Mouse (Mus musculus) spleen, postnatal 36 days (tissue): ENCODE measurements around the gene Prl7b1.

Source experiments
- DNase-seq, 2 experiments: peaks; one replicate each; pipeline ENCODE4 v3.0.0; 2022; ENCODE audit warnings: low spot score in 2 of 2, mixed read lengths in 1 of 2

The Prl7b1 gene

DNA sequence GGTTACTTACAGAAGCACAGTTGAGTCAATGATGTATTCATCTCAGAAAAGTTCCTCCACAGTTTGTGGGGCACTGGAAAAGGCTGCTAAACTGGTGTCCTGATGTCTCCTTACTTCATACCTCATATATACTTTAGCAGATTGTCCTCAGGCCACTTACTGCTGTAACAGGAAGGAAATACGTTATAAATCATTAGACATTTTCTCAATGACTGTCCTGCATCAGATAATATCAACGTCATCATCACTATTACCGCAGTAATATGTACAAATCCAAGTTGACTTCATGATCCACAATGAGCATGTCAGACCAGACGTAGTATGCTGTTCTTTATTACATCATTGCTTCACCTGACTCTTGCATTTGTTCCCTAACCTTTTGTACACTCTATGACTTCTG lies at the start of gene Prl7b1:
Gene Prl7b1 (minus strand): TSS at position 101 of the 400 bp plus-strand sequence.
- DNase-seq, result no peak

DNA sequence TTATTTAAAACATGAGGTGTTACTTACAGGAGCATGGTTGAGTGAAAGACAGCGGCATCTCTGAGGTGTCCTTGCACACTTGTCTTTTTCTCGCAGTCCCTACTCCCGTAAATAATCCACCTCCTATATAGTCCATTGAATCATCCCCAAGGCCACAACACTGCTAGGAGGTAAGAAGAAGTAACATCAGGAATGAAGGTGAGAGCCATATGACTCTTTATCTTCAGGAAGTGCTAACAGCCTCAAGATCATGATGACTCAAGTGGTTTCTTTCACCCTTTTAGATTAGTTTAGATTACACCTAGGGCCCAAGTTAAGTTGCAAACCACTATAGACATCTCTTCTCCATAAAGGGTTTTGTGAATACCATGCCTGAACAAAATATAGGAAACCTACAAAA lies 32.0 kb upstream of the Prl7b1 start, which contains the start of gene Prl7a1:
Gene Prl7a1 (minus strand): TSS at position 101 of the 400 bp plus-strand sequence.
- DNase-seq, result no peak

DNA sequence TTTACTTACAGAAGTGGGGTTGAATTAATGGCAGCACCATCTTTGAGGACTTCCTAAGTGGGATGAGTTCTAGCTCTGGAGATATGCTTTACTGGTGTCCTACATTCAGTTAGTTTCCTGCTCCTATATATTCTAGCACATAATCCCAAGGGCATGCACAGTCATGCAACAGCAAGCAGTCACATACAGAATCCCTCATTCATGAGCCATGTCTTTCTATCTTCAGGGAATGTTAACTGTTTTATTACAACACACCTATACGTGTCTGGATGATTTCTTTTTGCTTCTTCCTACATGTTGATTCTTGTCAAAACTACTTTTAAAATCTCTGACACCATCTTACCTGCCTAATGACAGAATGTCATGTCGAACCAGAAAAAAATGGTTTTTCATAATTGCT lies 28.3 kb downstream of the Prl7b1 start, which contains the start of gene Prl8a1:
Gene Prl8a1 (minus strand): TSS at position 101 of the 400 bp plus-strand sequence.
- no peak for DNase-seq

DNA sequence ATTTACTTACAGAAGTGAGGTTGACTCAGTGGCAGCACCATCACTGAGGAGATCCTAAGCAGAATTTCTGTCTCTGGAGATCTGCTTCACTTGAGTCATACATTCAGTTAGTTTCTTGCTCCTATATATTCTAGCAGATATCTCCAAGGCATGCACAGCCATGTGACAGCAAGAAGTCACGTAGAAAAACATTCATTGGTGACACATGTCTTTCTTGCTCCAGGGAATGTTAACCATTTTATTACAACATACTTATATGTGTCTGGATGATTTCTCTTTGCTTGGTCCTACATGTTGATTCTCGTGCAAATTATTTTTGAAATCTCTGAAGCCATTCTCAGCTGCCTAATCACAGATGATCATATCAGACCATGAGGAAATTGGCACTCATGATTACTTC lies 45.9 kb downstream of the Prl7b1 start, which contains the start of gene Prl8a9:
Gene Prl8a9 (minus strand): TSS at position 101 of the 400 bp plus-strand sequence.
- DNase-seq, result no peak

DNA sequence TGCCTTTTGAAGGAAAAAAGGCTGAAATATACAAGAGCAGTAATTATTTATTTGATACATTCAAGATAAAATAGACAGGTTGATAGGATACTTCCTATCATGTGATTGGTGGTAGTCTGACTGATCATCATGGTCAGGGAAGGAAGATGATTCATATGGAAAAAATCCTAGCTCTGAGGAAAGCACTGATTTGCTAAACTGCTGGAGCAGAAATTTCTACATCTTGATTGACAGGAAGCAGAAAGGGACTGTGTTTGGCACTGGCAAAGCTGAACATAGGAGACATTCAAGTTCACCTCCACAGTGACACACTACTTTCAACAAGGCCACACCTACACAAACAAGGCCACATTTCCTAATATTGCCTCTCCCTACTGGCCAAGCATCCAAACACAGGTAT lies 57.0 kb downstream of the Prl7b1 start:
- DNase-seq, result no peak
